Mouse (Mus musculus): ENCODE measurements around the gene Zfp575. TPM values are rescaled to one million over a fixed set of nuclear protein-coding genes. Genes with fewer than 3 reads are reported as not detected.

Zfp575 gene
- 2.8 and 5.6 TPM in 2 replicates for polyA plus RNA-seq (2015; fragmentation: Nextera tagmentation; extraction: Ambion mirVana)

DNA sequence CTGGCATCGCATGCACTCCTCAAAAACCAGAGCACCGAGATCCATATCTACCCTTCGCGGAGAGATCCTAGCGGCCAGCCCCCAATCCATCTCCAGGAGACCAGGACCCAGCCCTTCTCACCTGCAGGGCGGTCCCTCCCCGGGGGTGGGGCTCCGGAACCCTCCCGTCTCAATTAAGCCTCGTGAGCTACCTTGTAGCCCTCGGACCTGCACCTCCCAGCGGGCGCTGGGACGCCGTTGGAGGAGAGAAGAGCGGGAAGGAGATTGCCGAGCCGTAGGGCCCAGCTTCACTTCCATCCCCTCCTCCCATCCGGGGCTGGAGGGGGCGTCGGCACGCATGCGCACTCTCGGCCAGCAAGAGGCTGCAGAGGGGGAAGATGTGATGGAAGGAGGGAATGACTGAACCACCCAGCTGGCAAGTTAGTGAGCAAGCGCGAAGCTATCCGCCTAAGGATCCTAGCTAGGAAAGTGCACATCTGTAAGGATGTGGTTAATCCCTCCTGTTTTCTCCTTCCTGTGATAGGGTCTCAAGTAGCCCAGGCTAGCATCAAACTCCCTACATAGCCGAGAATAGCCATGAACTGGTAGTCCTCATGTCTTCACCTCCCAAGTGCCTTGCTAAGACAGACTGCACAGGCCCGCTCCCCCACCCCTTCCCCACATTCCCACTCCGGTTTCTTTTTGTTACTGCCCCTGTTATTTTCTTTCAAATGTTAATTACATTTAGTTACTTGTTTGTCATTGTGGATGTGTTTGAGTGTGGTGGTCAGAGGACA lies at the start of gene Zfp575, which contains the start of gene Ethe1:
TSS of gene Zfp575 (minus strand) at position 312 of the 776 bp plus-strand sequence.
TSS of gene Ethe1 (plus strand) at position 214 of the 776 bp plus-strand sequence.

DNA sequence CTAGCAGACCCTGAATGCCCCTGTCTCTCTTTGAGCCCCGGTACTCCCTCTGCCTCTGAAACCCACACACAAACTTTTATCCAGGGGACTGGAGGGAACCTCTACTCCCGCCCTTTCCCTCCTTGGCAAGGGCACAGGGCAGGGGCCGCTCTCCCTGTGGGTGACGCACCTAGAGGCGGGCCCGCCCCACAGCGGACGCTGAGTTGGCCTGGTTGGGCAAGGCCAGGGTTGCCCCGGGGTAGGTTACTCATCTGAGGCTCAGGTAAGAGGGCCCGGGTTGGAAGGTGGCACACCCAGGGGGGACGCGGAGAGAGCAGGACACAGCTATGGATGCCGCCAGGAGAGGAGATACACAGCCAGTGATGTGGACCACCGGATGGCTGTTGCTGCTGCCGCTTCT lies 48.8 kb upstream of the Zfp575 start, which contains the start of gene Lypd3:
TSS of gene Lypd3 (plus strand) at position 287 of the 400 bp plus-strand sequence.

DNA sequence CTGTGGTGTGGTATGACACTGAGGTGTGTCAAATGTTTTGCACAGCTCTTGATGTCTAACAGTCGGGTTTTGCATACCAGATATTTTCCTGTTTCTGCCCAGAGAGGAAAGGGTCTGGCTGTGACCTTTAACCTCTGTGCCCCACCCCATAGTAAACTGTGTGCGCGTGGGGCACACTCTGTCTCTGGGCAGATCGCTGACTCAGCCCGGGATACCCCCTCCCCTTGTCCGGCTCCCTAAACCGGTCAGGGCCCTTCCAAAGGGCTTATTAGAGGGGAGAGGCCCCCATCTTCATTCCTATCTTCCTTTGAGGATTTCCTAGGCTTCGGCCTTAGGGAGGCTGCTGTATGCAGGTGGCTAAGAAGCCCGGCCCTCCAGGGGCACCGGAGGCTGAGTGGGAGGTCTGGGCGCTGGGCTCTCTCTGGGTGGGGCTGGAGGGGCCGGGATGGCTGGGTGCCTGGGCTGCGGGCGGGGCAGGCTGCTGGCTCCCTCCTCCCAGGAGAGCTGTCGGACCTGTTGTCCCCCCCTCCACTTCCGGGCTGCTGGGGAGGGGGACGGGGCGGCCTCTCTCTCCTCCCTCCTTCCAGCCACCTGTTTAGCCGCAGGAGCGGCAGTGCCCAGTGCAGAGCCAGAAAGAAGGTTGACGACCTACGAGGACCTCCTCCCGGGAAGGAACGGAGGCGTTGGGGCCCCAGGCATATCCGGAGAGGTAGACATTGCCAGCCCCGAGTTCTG lies 22.9 kb upstream of the Zfp575 start, which contains the start of gene Phldb3:
TSS of gene Phldb3 (plus strand) at position 620 of the 735 bp plus-strand sequence.

DNA sequence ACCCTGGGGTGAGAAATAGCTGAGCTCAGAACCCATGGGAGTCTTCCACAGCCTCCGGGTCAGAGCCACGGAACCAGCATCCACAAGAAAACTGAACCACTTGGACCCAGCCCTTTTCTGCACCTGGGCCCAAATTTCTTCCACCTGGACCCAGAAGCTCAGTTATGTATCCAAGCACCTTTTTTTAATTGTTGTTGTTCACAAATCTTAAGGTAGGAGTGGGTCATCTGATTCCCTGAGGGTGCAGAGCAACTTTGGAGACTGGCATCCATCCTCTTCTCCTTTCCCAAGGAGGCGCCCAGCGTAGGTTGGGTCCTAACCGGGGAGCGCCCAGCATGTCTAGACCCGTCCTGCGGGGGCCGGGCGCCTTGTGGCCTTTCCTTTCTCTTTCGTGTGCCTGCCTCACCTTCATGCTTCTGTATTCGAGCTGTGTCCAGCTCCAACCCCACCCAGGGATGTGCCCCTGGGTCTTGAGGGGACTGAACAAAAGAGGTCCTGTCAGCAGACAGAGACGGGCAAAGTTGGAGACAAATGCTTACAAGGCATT lies 41.3 kb downstream of the Zfp575 start, which contains the start of the genes Pinlyp and Xrcc1:
TSS of gene Pinlyp (minus strand) at position 51 of the 547 bp plus-strand sequence.
TSS of gene Xrcc1 (plus strand) at position 222 of the 547 bp plus-strand sequence.

Other genes starting within 250 kb of the Zfp575 start
- gene Lypd5, start 238.4 kb downstream of the Zfp575 start, polyA plus RNA-seq (2015; fragmentation: Nextera tagmentation; extraction: Ambion mirVana): 0.14 TPM in 1 of 2 replicates, not detected in the other
- gene Kcnn4, start 217.4 kb downstream of the Zfp575 start, polyA plus RNA-seq (2015; fragmentation: Nextera tagmentation; extraction: Ambion mirVana): 3.2 and 7.2 TPM in 2 replicates
- 11.1 and 18.4 TPM in 2 replicates for gene Smg9, start 188.0 kb downstream of the Zfp575 start, polyA plus RNA-seq (2015; fragmentation: Nextera tagmentation; extraction: Ambion mirVana)
- not detected in 2 replicates for gene Irgc1, start 135.3 kb downstream of the Zfp575 start, polyA plus RNA-seq (2015; fragmentation: Nextera tagmentation; extraction: Ambion mirVana)
- 9.6 and 13.0 TPM in 2 replicates for gene Plaur, start 125.2 kb downstream of the Zfp575 start, polyA plus RNA-seq (2015; fragmentation: Nextera tagmentation; extraction: Ambion mirVana)
- gene Cadm4, start 105.6 kb downstream of the Zfp575 start, polyA plus RNA-seq (2015; fragmentation: Nextera tagmentation; extraction: Ambion mirVana): 5.0 and 8.1 TPM in 2 replicates
- gene Zfp428, start 80.6 kb downstream of the Zfp575 start, polyA plus RNA-seq (2015; fragmentation: Nextera tagmentation; extraction: Ambion mirVana): 24.2 and 36.0 TPM in 2 replicates
- gene AC161166.1, start 75.2 kb downstream of the Zfp575 start, polyA plus RNA-seq (2015; fragmentation: Nextera tagmentation; extraction: Ambion mirVana): 0.11 TPM in 1 of 2 replicates, not detected in the other
- gene Irgq, start 57.0 kb downstream of the Zfp575 start, polyA plus RNA-seq (2015; fragmentation: Nextera tagmentation; extraction: Ambion mirVana): 5.6 and 6.5 TPM in 2 replicates
- gene Pinlyp, start 41.5 kb downstream of the Zfp575 start, polyA plus RNA-seq (2015; fragmentation: Nextera tagmentation; extraction: Ambion mirVana): 0.28 and 0.41 TPM in 2 replicates
- gene Xrcc1, start 41.4 kb downstream of the Zfp575 start, polyA plus RNA-seq (2015; fragmentation: Nextera tagmentation; extraction: Ambion mirVana): 35.5 and 44.2 TPM in 2 replicates
- gene Ethe1, start 98 bp downstream of the Zfp575 start, polyA plus RNA-seq (2015; fragmentation: Nextera tagmentation; extraction: Ambion mirVana): 20.5 and 25.9 TPM in 2 replicates
- gene Phldb3, start 23.1 kb upstream of the Zfp575 start, polyA plus RNA-seq (2015; fragmentation: Nextera tagmentation; extraction: Ambion mirVana): 0.30 and 0.36 TPM in 2 replicates
- gene Lypd3, start 48.9 kb upstream of the Zfp575 start, polyA plus RNA-seq (2015; fragmentation: Nextera tagmentation; extraction: Ambion mirVana): 1.6 and 2.0 TPM in 2 replicates
- not detected in 2 replicates for gene Tex101, start 89.0 kb upstream of the Zfp575 start, polyA plus RNA-seq (2015; fragmentation: Nextera tagmentation; extraction: Ambion mirVana)
- not detected in 2 replicates for gene BC049730, start 121.6 kb upstream of the Zfp575 start, polyA plus RNA-seq (2015; fragmentation: Nextera tagmentation; extraction: Ambion mirVana)
- gene Gm4763, start 139.3 kb upstream of the Zfp575 start, polyA plus RNA-seq (2015; fragmentation: Nextera tagmentation; extraction: Ambion mirVana): not detected in 2 replicates
- gene Cd177, start 172.7 kb upstream of the Zfp575 start, polyA plus RNA-seq (2015; fragmentation: Nextera tagmentation; extraction: Ambion mirVana): 0.63 and 0.84 TPM in 2 replicates
- gene Ceacam10, start 189.6 kb upstream of the Zfp575 start, polyA plus RNA-seq (2015; fragmentation: Nextera tagmentation; extraction: Ambion mirVana): 0.36 and 0.82 TPM in 2 replicates

All from adrenal gland, postnatal 0 days (tissue).